Mouse (Mus musculus) heart, embryonic 12.5 days (tissue): ENCODE results near the gene S100a4. TPM values are rescaled to one million over a fixed set of nuclear protein-coding genes. Genes with fewer than 3 reads are reported as not detected.
A peak's percentile ranks its signal among the peaks of the same experiment; 100 is the strongest.

Experiments
- ATAC-seq: fragments of 200-750 bp; cut with Nextera tagmentation; 2 replicates; pipeline ENCODE4 v1.8.0; 2017; ENCODE audit warnings: moderate TSS enrichment, moderate library complexity; ENCODE audit not compliant: insufficient number of reproducible peaks, low FRiP score
- H3K27ac ChIP-seq: fragments of 300-500 bp; sonication (generic); 2 replicates; pipeline ENCODE4 v1.5.1; 2016; ENCODE audit warnings: mild to moderate bottlenecking, moderate library complexity; ENCODE audit not compliant: poor library complexity, severe bottlenecking
- H3K27me3 ChIP-seq: fragments of 300-500 bp; sonication (generic); replicated peaks from 2 replicates; pipeline ENCODE4 v1.6.1; 2016; ENCODE audit warnings: mild to moderate bottlenecking, moderate library complexity
- H3K36me3 ChIP-seq: fragments of 300-500 bp; sonication (generic); 2 replicates; pipeline ENCODE4 v1.6.1; 2016; ENCODE audit warnings: mild to moderate bottlenecking, moderate library complexity
- H3K4me1 ChIP-seq: fragments of 300-500 bp; sonication (generic); replicated peaks from 2 replicates; pipeline ENCODE4 v1.6.1; 2016; ENCODE audit warnings: mild to moderate bottlenecking
- H3K4me2 ChIP-seq: fragments of 300-500 bp; sonication (generic); 2 replicates; pipeline ENCODE4 v1.6.1; 2016; ENCODE audit warnings: mild to moderate bottlenecking, moderate library complexity
- H3K4me3 ChIP-seq: fragments of 300-500 bp; sonication (generic); 2 replicates; pipeline ENCODE4 v1.5.1; 2016; ENCODE audit warnings: mild to moderate bottlenecking
- H3K9ac ChIP-seq: fragments of 300-500 bp; sonication (generic); 2 replicates; pipeline ENCODE4 v1.6.1; 2016; ENCODE audit warnings: mild to moderate bottlenecking, moderate library complexity
- H3K9me3 ChIP-seq: fragments of 300-500 bp; sonication (generic); replicated peaks from 2 replicates; pipeline ENCODE4 v1.6.1; 2016; ENCODE audit warnings: mild to moderate bottlenecking, moderate library complexity
- WGBS: fragments of 180-500 bp; shearing (Covaris S2); methylation state at CpG from one replicate; pipeline ENCODE4 v1.1.7; 2016; 5-methylcytosine and 5-hydroxymethylcytosine counted together
- polyA plus RNA-seq: library from polyadenylated mRNA; unstranded; fragments of >200 nt; fragmentation: Nextera tagmentation; extraction: Ambion mirVana; gene quantifications from 2 replicates; pipeline ENCODE4 v1.2.1, GENCODE M21; 2016

S100a4 gene
- polyA plus RNA-seq, 1 experiment from 2014 or later = 2.1 TPM

DNA sequence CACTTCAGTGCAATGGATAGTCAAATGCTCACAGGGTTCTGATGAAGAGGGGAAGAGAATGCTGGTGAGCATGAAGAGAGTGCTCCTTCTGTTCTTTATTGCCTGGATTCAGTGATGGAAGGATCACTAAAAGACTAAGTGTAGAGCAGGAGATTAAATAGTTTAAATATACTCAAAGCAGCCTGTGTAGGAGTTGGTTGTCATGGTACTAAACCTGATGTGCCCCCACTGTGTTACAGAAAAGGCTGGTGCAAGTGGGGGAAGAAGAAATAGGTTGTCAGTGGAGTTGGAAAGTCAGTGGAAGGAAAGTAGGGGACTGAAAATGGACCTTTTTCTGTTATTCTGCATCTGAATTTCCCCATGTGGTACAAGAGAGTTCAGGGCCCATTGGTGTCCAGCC lies 45.4 kb downstream of the S100a4 start:
- no peak for ATAC-seq
- Histone ChIP-seq H3K27ac (no peak overlapping the region), H3K4me1 (no peaks in the 10 kb centered on the region)

DNA sequence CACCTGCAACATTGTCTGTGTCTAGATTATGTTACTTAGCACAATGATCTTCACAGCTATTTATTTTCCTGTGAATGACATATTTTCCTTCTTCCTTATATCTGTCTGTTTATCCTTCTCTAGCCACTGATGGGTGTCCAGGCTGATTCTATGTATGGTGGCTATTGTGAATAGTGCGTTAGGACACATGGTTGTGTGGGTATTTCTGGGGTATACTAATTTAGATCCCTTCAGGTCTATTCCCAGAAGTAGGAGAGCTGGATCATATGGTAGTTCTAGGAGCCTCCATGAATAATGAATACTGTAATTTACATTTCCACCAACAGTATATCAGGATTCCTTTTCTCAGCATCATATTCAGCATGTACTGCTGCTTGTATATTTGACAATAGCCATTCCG lies 46.3 kb downstream of the S100a4 start:
- WGBS = 80% methylated on average over 2 of the region's 2 CpGs
- Histone ChIP-seq H3K27ac (no peak overlapping the region), H3K4me3 (no peak overlapping the region), H3K9me3 (no peaks in the 10 kb centered on the region), H3K9ac (no peak overlapping the region), H3K4me2 (no peak overlapping the region), H3K27me3 (peaks cover 12% of the 10 kb centered on the region; the same call in 1 of the 2 replicates), H3K4me1 (no peaks in the 10 kb centered on the region), H3K36me3 (no peaks in the 10 kb centered on the region)
- ATAC-seq = no peak

More for the DNA sequence above, 45.4 kb downstream of the S100a4 start:
- H3K36me3 ChIP-seq = no peaks in the 10 kb centered on the region
- no peak overlapping the region for H3K4me2 ChIP-seq
- no peaks in the 10 kb centered on the region for H3K9me3 ChIP-seq
- no peak overlapping the region for H3K9ac ChIP-seq
- H3K4me3 ChIP-seq = no peak overlapping the region
- peaks cover 5% of the 10 kb centered on the region; the same call in 1 of the 2 replicates for H3K27me3 ChIP-seq

- Histone ChIP-seq H3K27me3 (peaks cover 12% of the 10 kb centered on the region; the same call in 1 of the 2 replicates), H3K9me3 (no peaks in the 10 kb centered on the region), H3K36me3 (no peaks in the 10 kb centered on the region), H3K4me2 (no peak overlapping the region), H3K4me1 (no peaks in the 10 kb centered on the region), H3K9ac (no peak overlapping the region), H3K4me3 (no peak overlapping the region), H3K27ac (no peak overlapping the region)
- WGBS = 37% methylated on average over 5 of the region's 5 CpGs
- ATAC-seq = peak; percentile 57; the same call in 1 of the 2 replicates
Observed at GRCm38 (mm10) chr3:90652878-90653508, 49.4 kb downstream of the S100a4 start.

DNA sequence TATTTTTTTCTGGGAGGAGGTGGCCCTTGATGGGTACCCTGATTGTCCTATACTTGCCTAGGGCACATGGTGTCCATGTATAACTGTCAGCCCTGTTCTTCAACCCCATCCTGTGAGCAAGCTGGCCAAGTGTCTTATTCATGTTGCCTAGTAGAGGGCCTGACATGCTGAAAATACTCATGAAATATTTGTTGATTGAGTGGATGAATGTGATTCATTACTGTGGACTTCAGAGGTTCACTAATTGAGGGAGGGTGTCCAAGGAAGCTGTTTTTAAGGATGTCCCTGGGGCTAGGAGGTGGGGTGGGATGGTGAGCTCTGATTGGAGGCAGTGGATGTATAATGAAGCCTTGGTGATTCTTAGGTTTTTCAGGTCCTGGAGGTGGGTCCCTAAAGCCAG lies 50.1 kb downstream of the S100a4 start, which contains the start of gene S100a7a:
Gene S100a7a (plus strand): TSS at position 301 of the 400 bp plus-strand sequence.
- Histone ChIP-seq H3K36me3 (no peaks in the 10 kb centered on the region), H3K27ac (no peak within 1 kb of the TSS), H3K4me1 (no peaks in the 10 kb centered on the region), H3K9ac (no peak within 1 kb of the TSS), H3K9me3 (no peaks in the 10 kb centered on the region), H3K4me2 (no peak within 1 kb of the TSS), H3K27me3 (peaks cover 12% of the 10 kb centered on the region; the same call in 1 of the 2 replicates), H3K4me3 (no peak within 1 kb of the TSS)
- no peak for ATAC-seq

Other genes starting within 250 kb of the S100a4 start
- 9.9 and 10.3 TPM in 2 replicates for gene Slc27a3, start 213.8 kb upstream of the S100a4 start, polyA plus RNA-seq
- gene Ints3, start 170.1 kb upstream of the S100a4 start, polyA plus RNA-seq = 31.1 and 32.2 TPM in 2 replicates
- gene Npr1, start 137.9 kb upstream of the S100a4 start, polyA plus RNA-seq = 8.2 and 8.9 TPM in 2 replicates
- gene Ilf2, start 127.6 kb upstream of the S100a4 start, polyA plus RNA-seq = 135 and 137 TPM in 2 replicates
- gene Snapin, start 112.7 kb upstream of the S100a4 start, polyA plus RNA-seq = 72.9 and 75.3 TPM in 2 replicates
- gene Chtop, start 94.3 kb upstream of the S100a4 start, polyA plus RNA-seq = 113 and 114 TPM in 2 replicates
- gene S100a1, start 89.4 kb upstream of the S100a4 start, polyA plus RNA-seq = 145 and 148 TPM in 2 replicates
- 71.4 and 74.1 TPM in 2 replicates for gene S100a13, start 89.3 kb upstream of the S100a4 start, polyA plus RNA-seq
- not detected in 2 replicates for gene S100a14, start 76.9 kb upstream of the S100a4 start, polyA plus RNA-seq
- 30.6 and 31.9 TPM in 2 replicates for gene S100a16, start 66.5 kb upstream of the S100a4 start, polyA plus RNA-seq
- 0.30 and 0.55 TPM in 2 replicates for gene S100a3, start 43.2 kb upstream of the S100a4 start, polyA plus RNA-seq
- not detected in 2 replicates for gene S100a2, start 13.5 kb upstream of the S100a4 start, polyA plus RNA-seq
- gene Gm42674, start 1.9 kb upstream of the S100a4 start, polyA plus RNA-seq = not detected in 2 replicates
- gene S100a5, start 4.8 kb downstream of the S100a4 start, polyA plus RNA-seq = not detected in 2 replicates
- 36.1 and 38.4 TPM in 2 replicates for gene S100a6, start 9.1 kb downstream of the S100a4 start, polyA plus RNA-seq
- 0.18 TPM in 1 of 2 replicates, not detected in the other for gene S100a7a, start 50.2 kb downstream of the S100a4 start, polyA plus RNA-seq
- 2.1 and 4.5 TPM in 2 replicates for gene S100a8, start 65.2 kb downstream of the S100a4 start, polyA plus RNA-seq
- gene S100a9, start 92.0 kb downstream of the S100a4 start, polyA plus RNA-seq = 1.5 and 3.3 TPM in 2 replicates
- gene Pglyrp4, start 123.1 kb downstream of the S100a4 start, polyA plus RNA-seq = not detected in 2 replicates
- not detected in 2 replicates for gene Gm5849, start 174.1 kb downstream of the S100a4 start, polyA plus RNA-seq